Comparison of ENCODE assay signal across 23 mouse cellular contexts in the genomic region with DNA sequence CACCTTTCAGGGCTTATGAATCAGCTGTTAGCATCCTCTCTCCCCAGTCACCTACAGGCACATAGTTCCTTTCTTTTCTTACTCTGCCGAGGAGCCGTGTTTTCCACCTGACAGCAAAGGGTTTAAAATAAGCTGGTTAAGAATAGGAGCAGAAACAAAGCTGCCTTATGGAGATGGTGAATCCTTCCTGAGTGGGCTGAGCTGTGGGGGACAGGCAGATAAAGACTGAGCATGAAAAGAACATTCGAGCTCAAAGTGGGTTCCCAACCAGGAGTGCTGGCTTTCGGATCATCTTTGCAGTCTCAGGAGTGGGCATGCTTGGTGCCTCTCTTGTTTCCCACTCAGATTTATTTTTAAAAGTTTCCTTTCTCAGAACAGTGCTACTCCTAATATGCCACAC.
DNase-seq lines count a peak whose midpoint lies in the region; ATAC-seq lines count a peak whose summit lies in the region.
"Had no signal": no experiment of that assay in that cellular context is flagged by ENCODE, and none has a peak within 500 bp of the region (broad histone marks: within the 10 kb centered on the region; RNA-seq: fewer than 3 reads in every experiment).

No protein-coding gene starts in this region.

- H3K4me2 ChIP-seq in heart, embryonic 12.5 days: no peak overlapping the region
- H3K4me2 ChIP-seq in liver, embryonic 11.5 days: no peak overlapping the region
- H3K4me2 ChIP-seq: heart, embryonic 11.5 days; lung, embryonic 14.5 days; midbrain, embryonic 13.5 days had no signal

- no peaks in the 10 kb centered on the region for H3K36me3 ChIP-seq in heart, embryonic 12.5 days
- no peaks in the 10 kb centered on the region for H3K36me3 ChIP-seq in liver, embryonic 11.5 days (ENCODE audit: control insufficient read depth, insufficient read depth, low read length)
- H3K36me3 ChIP-seq: hindbrain, embryonic 10.5 days; midbrain, embryonic 13.5 days had no signal

- no peak for ATAC-seq in heart, embryonic 12.5 days (ENCODE audit: insufficient number of reproducible peaks, low FRiP score)
- peak; percentile 95 for ATAC-seq in frontal cortex, adult (ENCODE audit: low TSS enrichment)
- no peak for ATAC-seq in liver, embryonic 11.5 days (replicated peaks; ENCODE audit: low FRiP score)
- ATAC-seq: hindbrain, postnatal 0 days; intestine, embryonic 16.5 days; midbrain, embryonic 13.5 days had no signal

- H3K4me3 ChIP-seq in heart, embryonic 12.5 days: no peak overlapping the region
- no peak overlapping the region for H3K4me3 ChIP-seq in liver, embryonic 11.5 days (ENCODE audit: low read depth, low read length)
- H3K4me3 ChIP-seq: hindbrain, embryonic 10.5 days; layer of hippocampus, adult 2 months; megakaryocyte, embryonic 14.5 days; midbrain, embryonic 13.5 days had no signal

- H3K27me3 ChIP-seq in heart, embryonic 12.5 days (replicated peaks): no peaks in the 10 kb centered on the region
- H3K27me3 ChIP-seq in liver, embryonic 11.5 days (replicated peaks; ENCODE audit: control insufficient read depth, insufficient read depth, low read length): no peaks in the 10 kb centered on the region
- H3K27me3 ChIP-seq: megakaryocyte, embryonic 14.5 days; midbrain, embryonic 13.5 days had no signal

- H3K9ac ChIP-seq in heart, embryonic 12.5 days: no peak overlapping the region
- H3K9ac ChIP-seq in liver, embryonic 11.5 days (ENCODE audit: low read depth, low read length): no peak overlapping the region
- H3K9ac ChIP-seq: liver, embryonic 14.5 days; lung, embryonic 14.5 days; midbrain, embryonic 13.5 days had no signal

- peak; percentile 35 for DNase-seq in heart, adult 11 months
- peak; percentile 58 to 69 for DNase-seq in left cerebral cortex, postnatal 14 days (ENCODE audit: low spot score in 2 of 2)
- DNase-seq in right cerebral cortex, postnatal 36 days (ENCODE audit: low spot score in 2 of 2): peak; percentile 50 to 83
- no peak for DNase-seq in T-cell, adult 2 months (ENCODE audit: low spot score)
- DNase-seq in liver, embryonic 11.5 days (ENCODE audit: low spot score): no peak
- DNase-seq: adrenal gland, postnatal 10 days; cerebellum, adult 2 months; gastrocnemius, postnatal 10 days; heart, postnatal 10 days; kidney, postnatal 25 days; lung, embryonic 14.5 days; thymus, postnatal 14 days had no signal

- intact Hi-C loops in left cerebral cortex, postnatal 14 days (cut with DNase I): no loop called here

- WGBS in heart, embryonic 12.5 days: 79% methylated on average over 4 of the region's 4 CpGs
- 85% methylated on average over 4 of the region's 4 CpGs for WGBS in liver, embryonic 11.5 days

- no peaks in the 10 kb centered on the region for H3K4me1 ChIP-seq in heart, embryonic 12.5 days (replicated peaks)
- no peaks in the 10 kb centered on the region for H3K4me1 ChIP-seq in liver, embryonic 11.5 days (replicated peaks; ENCODE audit: control insufficient read depth, insufficient read depth, low read length)
- H3K4me1 ChIP-seq: hindbrain, embryonic 10.5 days; megakaryocyte, embryonic 14.5 days; midbrain, embryonic 13.5 days had no signal

- H3K27ac ChIP-seq in heart, embryonic 12.5 days (ENCODE audit: poor library complexity, severe bottlenecking): no peak overlapping the region
- H3K27ac ChIP-seq in liver, embryonic 11.5 days (ENCODE audit: low read depth, low read length): no peak overlapping the region
- H3K27ac ChIP-seq: hindbrain, embryonic 10.5 days; hindbrain, postnatal 0 days; liver, embryonic 14.5 days; midbrain, embryonic 13.5 days; stomach, postnatal 0 days had no signal

- no peaks in the 10 kb centered on the region for H3K9me3 ChIP-seq in heart, embryonic 12.5 days (replicated peaks)
- no peaks in the 10 kb centered on the region for H3K9me3 ChIP-seq in liver, embryonic 11.5 days (ENCODE audit: control insufficient read depth, low read length)
- H3K9me3 ChIP-seq: hindbrain, embryonic 10.5 days; midbrain, embryonic 13.5 days had no signal

Comparison
In these comparisons a context has a peak if more than half of its experiments do, and no peak if none do; other contexts are left out.
1. DNase-seq: peak in heart, adult 11 months (single experiment), left cerebral cortex, postnatal 14 days (2 of 2) and right cerebral cortex, postnatal 36 days (2 of 2); none in T-cell, adult 2 months (single experiment) and liver, embryonic 11.5 days (single experiment).